9 mouse cellular contexts compared by ENCODE assay signal in genomic region chr7:102369661-102370060, GRCm38 (mm10).
DNase-seq lines count a peak whose midpoint lies in the region; ATAC-seq lines count a peak whose summit lies in the region.
"Had no signal": no experiment of that assay in that cellular context is flagged by ENCODE, and none has a peak within 500 bp of the region (broad histone marks: within the 10 kb centered on the region; RNA-seq: fewer than 3 reads in every experiment).

No protein-coding gene starts in this region.

- no peak overlapping the region for H3K27ac ChIP-seq in hindbrain, embryonic 16.5 days (ENCODE audit: low read depth, low read length)
- H3K27ac ChIP-seq: macrophage had no signal

- no peak overlapping the region for H3K9ac ChIP-seq in hindbrain, embryonic 16.5 days (ENCODE audit: low read depth, low read length)

- no peaks in the 10 kb centered on the region for H3K4me1 ChIP-seq in hindbrain, embryonic 16.5 days (ENCODE audit: control insufficient read depth, insufficient read depth, low read depth, low read length)

- intact Hi-C loops in left cerebral cortex, postnatal 14 days (cut with DNase I), result no loop called here

- no peaks in the 10 kb centered on the region for H3K27me3 ChIP-seq in hindbrain, embryonic 16.5 days (replicated peaks; ENCODE audit: control insufficient read depth, insufficient read depth, low read length)

- DNase-seq in gastrocnemius, adult 18-20 months (ENCODE audit: low spot score), result peak; percentile 40
- DNase-seq in gastrocnemius, postnatal 25 days, result no peak
- peak; percentile 51 for DNase-seq in T-cell, adult 2 months (ENCODE audit: low spot score)
- DNase-seq in embryo, embryonic 10.5 days (ENCODE audit: low spot score), result peak; percentile 35
- peak; percentile 81 to 83 for DNase-seq in left cerebral cortex, postnatal 14 days (ENCODE audit: low spot score in 2 of 2)
- peak; percentile 57 for DNase-seq in right cerebral cortex, postnatal 4 days
- DNase-seq in urinary bladder, adult 2 months (ENCODE audit: low spot score), result no peak

- no peaks in the 10 kb centered on the region for H3K36me3 ChIP-seq in hindbrain, embryonic 16.5 days (ENCODE audit: control insufficient read depth, insufficient read depth, low read length)

- H3K9me3 ChIP-seq in hindbrain, embryonic 16.5 days (ENCODE audit: control insufficient read depth, low read length), result peaks cover 2% of the 10 kb centered on the region; the same call in 1 of the 2 replicates

- peak; percentile 82 for ATAC-seq in hindbrain, embryonic 16.5 days

- no peak overlapping the region for H3K4me2 ChIP-seq in hindbrain, embryonic 16.5 days (ENCODE audit: low read length)

- no peak overlapping the region for H3K4me3 ChIP-seq in hindbrain, embryonic 16.5 days (ENCODE audit: low read length)

- WGBS in hindbrain, embryonic 16.5 days, result 32% methylated on average over 4 of the region's 4 CpGs

Comparison
In these comparisons a context has a peak if more than half of its experiments do, and no peak if none do; other contexts are left out.
1. DNase-seq: peak in gastrocnemius, adult 18-20 months (single experiment), T-cell, adult 2 months (single experiment), embryo, embryonic 10.5 days (single experiment), left cerebral cortex, postnatal 14 days (2 of 2) and right cerebral cortex, postnatal 4 days (single experiment); none in gastrocnemius, postnatal 25 days (single experiment) and urinary bladder, adult 2 months (single experiment).